Mouse (Mus musculus): ENCODE measurements around the gene Rps27l. TPM values are rescaled to one million over a fixed set of nuclear protein-coding genes. Genes with fewer than 3 reads are reported as not detected.

The Rps27l gene
- polyA plus RNA-seq, 1 experiment, result 588 TPM

DNA sequence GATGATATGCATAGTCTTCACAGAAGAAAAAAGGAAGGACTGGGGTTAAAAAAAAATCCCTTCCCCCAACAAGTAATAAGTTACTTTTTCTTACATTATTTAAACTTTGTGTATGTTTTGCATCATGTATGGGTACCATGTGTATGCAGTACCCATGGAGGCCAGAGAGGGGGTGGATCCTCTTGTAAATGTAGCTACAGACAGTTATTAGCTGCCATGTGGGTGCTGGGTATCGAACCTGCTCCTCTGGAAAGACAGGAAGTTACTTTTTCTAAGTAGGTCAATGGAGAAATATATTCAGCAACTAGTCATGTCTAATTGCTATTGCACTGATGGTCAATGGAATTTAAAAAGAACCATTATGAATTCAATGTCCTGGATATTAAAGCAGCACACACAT, 32.6 kb downstream of the Rps27l start:
- Histone ChIP-seq H3K4me2 (ENCODE audit: low read depth) (no peak overlapping the region), H3K27me3 (ENCODE audit: control insufficient read depth, insufficient read depth, insufficient read length) (no peaks in the 10 kb centered on the region), H3K36me3 (ENCODE audit: control insufficient read depth, insufficient read depth) (no peaks in the 10 kb centered on the region), H3K4me3 (no peak overlapping the region), H3K79me2 (ENCODE audit: control insufficient read depth, insufficient read depth) (no peaks in the 10 kb centered on the region), H3ac (ENCODE audit: control insufficient read depth, insufficient read length) (no peak overlapping the region)
- TF ChIP-seq SRF (IDR thresholded peaks at IDR 0.05; ENCODE audit: control insufficient read depth, insufficient read length, low read depth) (no peak), TCF3 (IDR thresholded peaks at IDR 0.05; ENCODE audit: insufficient read length, low read depth) (no peak), MYOD1 (IDR thresholded peaks at IDR 0.05; ENCODE audit: control insufficient read depth in 1 of 3, insufficient read length in 2 of 3, low read depth in 2 of 3) (no peak), TCF12 (IDR thresholded peaks at IDR 0.05; ENCODE audit: insufficient read depth, poor library complexity, severe bottlenecking) (no peak), POLR2AphosphoS2 (IDR thresholded peaks at IDR 0.05; ENCODE audit: insufficient read length, low read depth) (no peak), POLR2A (IDR thresholded peaks at IDR 0.05; ENCODE audit: insufficient read length, low read depth) (no peak), MAX (IDR thresholded peaks at IDR 0.05; ENCODE audit: low read depth) (no peak), MYOG (IDR thresholded peaks at IDR 0.05; ENCODE audit: control insufficient read depth in 1 of 3, insufficient read depth in 1 of 3, insufficient read length in 2 of 3, low read depth in 2 of 3) (no peak), CEBPB (IDR thresholded peaks at IDR 0.05; ENCODE audit: insufficient read depth, poor library complexity, severe bottlenecking) (no peak), E2F4 (IDR thresholded peaks at IDR 0.05; ENCODE audit: insufficient read depth) (no peak), USF1 (IDR thresholded peaks at IDR 0.05; ENCODE audit: low read depth) (no peak), REST (IDR thresholded peaks at IDR 0.05; ENCODE audit: insufficient read depth, insufficient read length) (no peak)

DNA sequence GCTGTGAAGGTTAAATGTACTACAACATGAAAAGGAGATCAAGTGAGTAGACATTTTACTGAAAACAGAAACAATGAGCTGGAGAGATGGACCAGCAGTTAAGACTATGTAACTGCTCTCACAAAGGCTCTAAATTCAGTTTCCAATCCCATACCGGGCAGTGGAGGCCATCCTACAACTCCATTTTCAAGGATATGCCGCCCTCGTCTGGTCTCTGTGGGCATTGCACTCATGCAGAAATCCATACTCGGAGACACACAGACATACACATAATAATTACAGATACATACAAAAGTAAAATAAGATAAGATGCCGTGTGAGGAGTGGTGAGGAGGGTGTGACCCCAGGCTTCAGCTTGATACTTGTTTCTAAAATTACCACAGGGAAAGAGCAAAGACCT, 34.6 kb downstream of the Rps27l start:
- no peaks in the 10 kb centered on the region for H3K79me2 ChIP-seq (ENCODE audit: control insufficient read depth, insufficient read depth)
- no peak for TF ChIP-seq SRF (IDR thresholded peaks at IDR 0.05; ENCODE audit: control insufficient read depth, insufficient read length, low read depth)
- no peak for TF ChIP-seq CEBPB (IDR thresholded peaks at IDR 0.05; ENCODE audit: insufficient read depth, poor library complexity, severe bottlenecking)
- TF ChIP-seq REST (IDR thresholded peaks at IDR 0.05; ENCODE audit: insufficient read depth, insufficient read length), result no peak
- TF ChIP-seq MYOG (IDR thresholded peaks at IDR 0.05; ENCODE audit: control insufficient read depth in 1 of 3, insufficient read depth in 1 of 3, insufficient read length in 2 of 3, low read depth in 2 of 3), result no peak
- no peak for TF ChIP-seq TCF12 (IDR thresholded peaks at IDR 0.05; ENCODE audit: insufficient read depth, poor library complexity, severe bottlenecking)
- TF ChIP-seq MAX (IDR thresholded peaks at IDR 0.05; ENCODE audit: low read depth), result no peak
- TF ChIP-seq POLR2A (IDR thresholded peaks at IDR 0.05; ENCODE audit: insufficient read length, low read depth), result no peak
- TF ChIP-seq USF1 (IDR thresholded peaks at IDR 0.05; ENCODE audit: low read depth), result no peak
- no peak for TF ChIP-seq TCF3 (IDR thresholded peaks at IDR 0.05; ENCODE audit: insufficient read length, low read depth)
- no peak for TF ChIP-seq MYOD1 (IDR thresholded peaks at IDR 0.05; ENCODE audit: control insufficient read depth in 1 of 3, insufficient read length in 2 of 3, low read depth in 2 of 3)
- TF ChIP-seq POLR2AphosphoS2 (IDR thresholded peaks at IDR 0.05; ENCODE audit: insufficient read length, low read depth), result no peak
- TF ChIP-seq E2F4 (IDR thresholded peaks at IDR 0.05; ENCODE audit: insufficient read depth), result no peak
- no peaks in the 10 kb centered on the region for H3K36me3 ChIP-seq (ENCODE audit: control insufficient read depth, insufficient read depth)
- no peak overlapping the region for H3ac ChIP-seq (ENCODE audit: control insufficient read depth, insufficient read length)
- no peaks in the 10 kb centered on the region for H3K27me3 ChIP-seq (ENCODE audit: control insufficient read depth, insufficient read depth, insufficient read length)
- H3K4me3 ChIP-seq, result no peak overlapping the region
- no peak overlapping the region for H3K4me2 ChIP-seq (ENCODE audit: low read depth)

DNA sequence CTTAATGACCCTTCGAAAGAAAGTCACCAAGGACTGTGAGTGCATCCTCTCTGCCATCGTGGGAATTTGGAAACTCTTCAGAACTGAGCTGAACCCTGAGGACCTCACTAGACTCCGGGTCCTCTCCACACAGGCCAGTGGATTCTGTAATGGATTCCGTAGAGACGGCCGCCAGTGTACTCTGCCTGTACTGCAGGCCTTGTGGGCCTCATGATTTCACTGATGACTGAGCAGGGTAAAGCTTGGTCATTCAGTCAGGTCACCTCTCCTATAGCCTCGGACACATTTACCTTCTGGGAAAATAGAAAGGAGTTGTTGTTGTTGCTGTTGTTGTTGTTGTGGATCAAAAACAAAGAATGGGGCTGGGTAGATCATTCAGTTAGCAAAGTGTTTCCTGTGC, 36.2 kb downstream of the Rps27l start:
- no peak overlapping the region for H3ac ChIP-seq (ENCODE audit: control insufficient read depth, insufficient read length)
- H3K4me3 ChIP-seq, result no peak overlapping the region
- TF ChIP-seq TCF12 (IDR thresholded peaks at IDR 0.05; ENCODE audit: insufficient read depth, poor library complexity, severe bottlenecking) (no peak), TCF3 (IDR thresholded peaks at IDR 0.05; ENCODE audit: insufficient read length, low read depth) (no peak), SRF (IDR thresholded peaks at IDR 0.05; ENCODE audit: control insufficient read depth, insufficient read length, low read depth) (no peak), E2F4 (IDR thresholded peaks at IDR 0.05; ENCODE audit: insufficient read depth) (no peak), MYOG (IDR thresholded peaks at IDR 0.05; ENCODE audit: control insufficient read depth in 1 of 3, insufficient read depth in 1 of 3, insufficient read length in 2 of 3, low read depth in 2 of 3) (no peak), MAX (IDR thresholded peaks at IDR 0.05; ENCODE audit: low read depth) (no peak), USF1 (IDR thresholded peaks at IDR 0.05; ENCODE audit: low read depth) (no peak), MYOD1 (IDR thresholded peaks at IDR 0.05; ENCODE audit: control insufficient read depth in 1 of 3, insufficient read length in 2 of 3, low read depth in 2 of 3) (no peak)
- H3K27me3 ChIP-seq (ENCODE audit: control insufficient read depth, insufficient read depth, insufficient read length), result no peaks in the 10 kb centered on the region
- H3K79me2 ChIP-seq (ENCODE audit: control insufficient read depth, insufficient read depth), result no peaks in the 10 kb centered on the region
- H3K36me3 ChIP-seq (ENCODE audit: control insufficient read depth, insufficient read depth), result no peaks in the 10 kb centered on the region
- H3K4me2 ChIP-seq (ENCODE audit: low read depth), result no peak overlapping the region

DNA sequence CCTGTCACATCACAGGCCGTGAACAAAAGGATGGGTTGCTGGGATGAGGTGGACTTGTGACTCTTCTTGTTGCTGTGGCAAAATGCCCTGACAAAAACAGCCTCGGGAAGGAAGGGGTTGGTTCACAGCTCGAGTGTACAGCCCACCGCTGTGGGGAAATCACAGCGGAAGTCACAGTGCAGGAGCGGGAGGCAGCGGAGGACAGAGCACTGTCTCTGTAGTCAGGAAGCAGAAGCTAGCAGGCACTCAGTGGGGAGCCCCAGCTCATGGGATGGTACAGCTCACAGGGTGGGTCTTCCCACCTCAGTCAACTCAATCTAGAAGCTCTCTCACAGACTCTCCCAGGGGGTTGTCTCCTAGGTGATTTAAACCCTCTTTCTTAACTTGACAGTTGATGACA, 39.5 kb downstream of the Rps27l start:
- H3K27me3 ChIP-seq (ENCODE audit: control insufficient read depth, insufficient read depth, insufficient read length), result no peaks in the 10 kb centered on the region
- TF ChIP-seq E2F4 (IDR thresholded peaks at IDR 0.05; ENCODE audit: insufficient read depth), result no peak
- no peak for TF ChIP-seq TCF12 (IDR thresholded peaks at IDR 0.05; ENCODE audit: insufficient read depth, poor library complexity, severe bottlenecking)
- TF ChIP-seq CEBPB (IDR thresholded peaks at IDR 0.05; ENCODE audit: insufficient read depth, poor library complexity, severe bottlenecking), result no peak
- TF ChIP-seq MAX (IDR thresholded peaks at IDR 0.05; ENCODE audit: low read depth), result no peak
- TF ChIP-seq TCF3 (IDR thresholded peaks at IDR 0.05; ENCODE audit: insufficient read length, low read depth), result no peak
- no peak for TF ChIP-seq MYOG (IDR thresholded peaks at IDR 0.05; ENCODE audit: control insufficient read depth in 1 of 3, insufficient read depth in 1 of 3, insufficient read length in 2 of 3, low read depth in 2 of 3)
- no peak for TF ChIP-seq REST (IDR thresholded peaks at IDR 0.05; ENCODE audit: insufficient read depth, insufficient read length)
- TF ChIP-seq MYOD1 (IDR thresholded peaks at IDR 0.05; ENCODE audit: control insufficient read depth in 1 of 3, insufficient read length in 2 of 3, low read depth in 2 of 3), result no peak
- no peak for TF ChIP-seq POLR2AphosphoS2 (IDR thresholded peaks at IDR 0.05; ENCODE audit: insufficient read length, low read depth)
- TF ChIP-seq POLR2A (IDR thresholded peaks at IDR 0.05; ENCODE audit: insufficient read length, low read depth), result no peak
- no peak for TF ChIP-seq SRF (IDR thresholded peaks at IDR 0.05; ENCODE audit: control insufficient read depth, insufficient read length, low read depth)
- TF ChIP-seq USF1 (IDR thresholded peaks at IDR 0.05; ENCODE audit: low read depth), result no peak
- no peak overlapping the region for H3K4me3 ChIP-seq
- H3K36me3 ChIP-seq (ENCODE audit: control insufficient read depth, insufficient read depth), result no peaks in the 10 kb centered on the region
- H3ac ChIP-seq (ENCODE audit: control insufficient read depth, insufficient read length), result no peak overlapping the region
- no peak overlapping the region for H3K4me2 ChIP-seq (ENCODE audit: low read depth)
- no peaks in the 10 kb centered on the region for H3K79me2 ChIP-seq (ENCODE audit: control insufficient read depth, insufficient read depth)

Data from myocyte (in vitro differentiated cells).